Mouse (Mus musculus) megakaryocyte, embryonic 14.5 days (primary cell): ENCODE data around the gene Phf6.

ENCODE experiments used
- FLI1 ChIP-seq: IDR thresholded peaks from 2 replicates; pipeline ENCODE4 v1.6.1; 2012; ENCODE audit warnings: low read length, inconsistent platforms, mixed read lengths
- GATA1 ChIP-seq: IDR thresholded peaks from 3 replicates; pipeline ENCODE4 v1.6.1; 2012; ENCODE audit warnings: mixed read lengths, low read length, inconsistent platforms, borderline replicate concordance

GRCm38 (mm10) chrX:52913856-52914255 is 1.8 kb downstream of the Phf6 start:
- TF ChIP-seq GATA1 = no peak
- TF ChIP-seq FLI1 = no peak
